Mouse (Mus musculus) liver, embryonic 11.5 days (tissue): ENCODE measurements around the gene Ogn. TPM values are rescaled to one million over a fixed set of nuclear protein-coding genes. Genes with fewer than 3 reads are reported as not detected.
"Not testable (repeated sequence)": the region's sequence is repeated elsewhere in the genome, so short reads cannot be mapped to it uniquely, and the experiment has no call there.

Experiments used
- ATAC-seq: fragments of 200-750 bp; cut with Nextera tagmentation; replicated peaks from 2 replicates; pipeline ENCODE4 v1.8.0; 2017; ENCODE audit warnings: moderate number of reproducible peaks, mild to moderate bottlenecking, moderate TSS enrichment, moderate library complexity; ENCODE audit not compliant: low FRiP score
- DNase-seq: peaks from one replicate; pipeline ENCODE4 v3.0.0-alpha.2; 2017; ENCODE audit warnings: low spot score
- H3K27ac ChIP-seq: fragments of 300-500 bp; sonication (generic); 2 replicates; pipeline ENCODE4 v1.5.1; 2014; ENCODE audit warnings: mild to moderate bottlenecking, low read depth, low read length, control low read depth
- H3K27me3 ChIP-seq: fragments of 300-500 bp; sonication (generic); replicated peaks from 2 replicates; pipeline ENCODE4 v1.6.1; 2014; ENCODE audit warnings: low read length, mixed read lengths; ENCODE audit not compliant: control insufficient read depth, insufficient read depth
- H3K36me3 ChIP-seq: fragments of 300-500 bp; sonication (generic); 2 replicates; pipeline ENCODE4 v1.6.1; 2014; ENCODE audit warnings: mild to moderate bottlenecking, low read length, moderate library complexity, mixed read lengths; ENCODE audit not compliant: control insufficient read depth, insufficient read depth
- H3K4me1 ChIP-seq: fragments of 300-500 bp; sonication (generic); replicated peaks from 2 replicates; pipeline ENCODE4 v1.6.1; 2014; ENCODE audit warnings: low read length, mixed read lengths; ENCODE audit not compliant: control insufficient read depth, insufficient read depth
- H3K4me2 ChIP-seq: fragments of 300-500 bp; sonication (generic); 2 replicates; pipeline ENCODE4 v1.6.1; 2014; ENCODE audit warnings: mild to moderate bottlenecking, control low read depth, moderate library complexity
- H3K4me3 ChIP-seq: fragments of 300-500 bp; sonication (generic); 2 replicates; pipeline ENCODE4 v1.5.1; 2014; ENCODE audit warnings: low read depth, low read length, control low read depth
- H3K9ac ChIP-seq: fragments of 300-500 bp; sonication (generic); 2 replicates; pipeline ENCODE4 v1.6.1; 2014; ENCODE audit warnings: low read depth, low read length, control low read depth
- H3K9me3 ChIP-seq: fragments of 300-500 bp; sonication (generic); 2 replicates; pipeline ENCODE4 v1.6.1; 2016; ENCODE audit warnings: low read length, inconsistent platforms, mixed read lengths; ENCODE audit not compliant: control insufficient read depth
- WGBS: fragments of 180-500 bp; shearing (Covaris S2); extraction: QIAGEN DNeasy Blood & Tissue Kit; methylation state at CpG from one replicate; pipeline ENCODE4 v1.1.7; 2014; 5-methylcytosine and 5-hydroxymethylcytosine counted together
- polyA plus RNA-seq: library from polyadenylated mRNA; unstranded; fragments of >200 nt; fragmentation: Nextera tagmentation; extraction: Ambion mirVana; gene quantifications from 2 replicates; pipeline ENCODE4 v1.2.1, GENCODE M21; 2014

Ogn gene
- polyA plus RNA-seq, 1 experiment from 2014 or later, result 2.2 TPM

GRCm38 (mm10) chr13:49584307-49585005 lies 23.4 kb upstream of the Ogn start:
- ATAC-seq, result no peak
- no peaks in the 10 kb centered on the region for H3K36me3 ChIP-seq
- no peaks in the 10 kb centered on the region for H3K9me3 ChIP-seq
- H3K4me2 ChIP-seq, result no peak overlapping the region
- no peak overlapping the region for H3K9ac ChIP-seq
- H3K27ac ChIP-seq, result no peak overlapping the region
- 86% methylated on average over 8 of the region's 8 CpGs for WGBS
- no peaks in the 10 kb centered on the region for H3K4me1 ChIP-seq
- H3K4me3 ChIP-seq, result no peak overlapping the region
- no peak for DNase-seq
- H3K27me3 ChIP-seq, result no peaks in the 10 kb centered on the region

GRCm38 (mm10) chr13:49586062-49586461 lies 21.8 kb upstream of the Ogn start:
- Histone ChIP-seq H3K36me3 (no peaks in the 10 kb centered on the region), H3K4me1 (no peaks in the 10 kb centered on the region), H3K4me2 (no peak overlapping the region), H3K4me3 (no peak overlapping the region), H3K27me3 (no peaks in the 10 kb centered on the region), H3K27ac (no peak overlapping the region), H3K9me3 (no peaks in the 10 kb centered on the region), H3K9ac (no peak overlapping the region)
- WGBS, result 93% methylated on average over 6 of the region's 6 CpGs
- DNase-seq, result no peak
- ATAC-seq, result no peak

GRCm38 (mm10) chr13:49602541-49602940 lies 5.3 kb upstream of the Ogn start:
- H3K9me3 ChIP-seq, H3K4me2 ChIP-seq, DNase-seq, ATAC-seq, H3K4me3 ChIP-seq, H3K27ac ChIP-seq, H3K27me3 ChIP-seq, H3K9ac ChIP-seq, H3K36me3 ChIP-seq, H3K4me1 ChIP-seq: not testable (repeated sequence)
- 85% methylated on average over 2 of the region's 2 CpGs for WGBS

GRCm38 (mm10) chr13:49603603-49604002 lies 4.2 kb upstream of the Ogn start:
- Histone ChIP-seq H3K27ac (no peak overlapping the region), H3K36me3 (no peaks in the 10 kb centered on the region), H3K27me3 (no peaks in the 10 kb centered on the region), H3K4me2 (no peak overlapping the region), H3K4me3 (no peak overlapping the region), H3K9me3 (no peaks in the 10 kb centered on the region; the same call in 1 of the 2 replicates), H3K9ac (no peak overlapping the region), H3K4me1 (no peaks in the 10 kb centered on the region)
- DNase-seq (no peak), ATAC-seq (no peak)

GRCm38 (mm10) chr13:49608589-49609322 lies 910 bp downstream of the Ogn start:
- no peaks in the 10 kb centered on the region for H3K9me3 ChIP-seq
- H3K4me2 ChIP-seq, result no peak overlapping the region
- WGBS, result 79% methylated on average over 4 of the region's 4 CpGs
- ATAC-seq (no peak), DNase-seq (no peak)
- H3K4me3 ChIP-seq, result no peak overlapping the region
- no peaks in the 10 kb centered on the region for H3K36me3 ChIP-seq
- H3K27me3 ChIP-seq, result no peaks in the 10 kb centered on the region
- no peak overlapping the region for H3K27ac ChIP-seq
- H3K4me1 ChIP-seq, result no peaks in the 10 kb centered on the region
- no peak overlapping the region for H3K9ac ChIP-seq

- WGBS, result 51% methylated on average over 3 of the region's 3 CpGs
- Histone ChIP-seq H3K4me1 (peaks cover 9% of the 10 kb centered on the region), H3K9me3 (no peaks in the 10 kb centered on the region), H3K4me3 (no peak overlapping the region), H3K36me3 (no peaks in the 10 kb centered on the region), H3K27ac (peak overlapping the region; percentile 47), H3K27me3 (no peaks in the 10 kb centered on the region), H3K4me2 (peak overlapping the region; percentile 43), H3K9ac (no peak overlapping the region)
- ATAC-seq (peak; percentile 85), DNase-seq (no peak)
These were observed 9.2 kb downstream of the Ogn start for GRCm38 (mm10) chr13:49617021-49617420.

GRCm38 (mm10) chr13:49618365-49618764 lies 10.5 kb downstream of the Ogn start:
- H3K36me3 ChIP-seq, result no peaks in the 10 kb centered on the region
- no peaks in the 10 kb centered on the region for H3K27me3 ChIP-seq
- peaks cover 9% of the 10 kb centered on the region for H3K4me1 ChIP-seq
- H3K4me2 ChIP-seq, result no peak overlapping the region
- H3K9me3 ChIP-seq, result no peaks in the 10 kb centered on the region
- ATAC-seq (no peak; the same call in 1 of the 2 replicates), DNase-seq (no peak)
- no peak overlapping the region for H3K4me3 ChIP-seq
- no peak overlapping the region for H3K9ac ChIP-seq
- no peak overlapping the region for H3K27ac ChIP-seq

GRCm38 (mm10) chr13:49623216-49623615 lies 15.4 kb downstream of the Ogn start:
- Histone ChIP-seq H3K27me3 (no peaks in the 10 kb centered on the region), H3K4me3 (no peak overlapping the region), H3K9me3 (no peaks in the 10 kb centered on the region), H3K36me3 (no peaks in the 10 kb centered on the region), H3K27ac (no peak overlapping the region), H3K4me1 (no peaks in the 10 kb centered on the region; the same call in 1 of the 2 replicates), H3K9ac (no peak overlapping the region), H3K4me2 (no peak overlapping the region)
- DNase-seq, result no peak
- ATAC-seq, result no peak
- 95% methylated on average over 1 of the region's 1 CpGs for WGBS

GRCm38 (mm10) chr13:49628167-49628566 lies 20.3 kb downstream of the Ogn start:
- no peak overlapping the region for H3K4me3 ChIP-seq
- H3K27ac ChIP-seq, result no peak overlapping the region
- H3K9ac ChIP-seq, result no peak overlapping the region
- H3K4me1 ChIP-seq, result no peaks in the 10 kb centered on the region
- DNase-seq, result no peak
- no peaks in the 10 kb centered on the region for H3K36me3 ChIP-seq
- H3K27me3 ChIP-seq, result no peaks in the 10 kb centered on the region
- no peak for ATAC-seq
- no peak overlapping the region for H3K4me2 ChIP-seq
- H3K9me3 ChIP-seq, result no peaks in the 10 kb centered on the region
